Mouse (Mus musculus): Measurements from ENCODE around the gene Eps8l2. TPM values are rescaled to one million over a fixed set of nuclear protein-coding genes. Genes with fewer than 3 reads are reported as not detected.
A peak's percentile ranks its signal among the peaks of the same experiment; 100 is the strongest.

The Eps8l2 gene
- total and polyA plus RNA-seq, 3 experiments: 0.10 TPM; not detected in 2

GRCm38 (mm10) chr7:141371942-141372595, 33.4 kb downstream of the Eps8l2 start:
- H3K36me3 ChIP-seq (ENCODE audit: control insufficient read depth in 1 of 2, insufficient read depth in 2 of 2, low read length in 2 of 2): peaks cover 0 to 15% of the 10 kb centered on the region in 2 experiments; a peak in 2 of 4 replicates
- peaks cover 8 to 19% of the 10 kb centered on the region in 2 experiments for H3K4me1 ChIP-seq (ENCODE audit: control insufficient read depth in 1 of 2, insufficient read depth in 2 of 2, low read length in 2 of 2)
- 0 out of 2 replicates have a peak, but pooled peaks have one; percentile 30 for TF ChIP-seq RCOR1 (IDR thresholded peaks at IDR 0.05; ENCODE audit: low read depth, low read length)
- no peak for TF ChIP-seq TCF12 (IDR thresholded peaks at IDR 0.05; ENCODE audit: low read depth, low read length)
- TF ChIP-seq SIN3A (IDR thresholded peaks at IDR 0.05; ENCODE audit: low read length): peak; percentile 31; the same call in 1 of the 2 replicates
- H3K9ac ChIP-seq (ENCODE audit: control insufficient read depth, low read depth, low read length, poor library complexity, severe bottlenecking): no peak overlapping the region
- H3K27me3 ChIP-seq (ENCODE audit: control insufficient read depth in 1 of 2, insufficient read depth in 2 of 2, low read length in 2 of 2): no peaks in the 10 kb centered on the region
- no peak overlapping the region for H3K4me3 ChIP-seq (ENCODE audit: control insufficient read depth in 1 of 2, insufficient read depth in 1 of 2, low read depth in 2 of 2, low read length in 2 of 2)
- H3K9me3 ChIP-seq (replicated peaks; ENCODE audit: insufficient read depth, low read length): no peaks in the 10 kb centered on the region
- H3K27ac ChIP-seq (ENCODE audit: control insufficient read depth, low read depth, low read length): no peak overlapping the region
- DNase-seq (ENCODE audit: low read depth, low spot score): peak; percentile 65
- H3K79me2 ChIP-seq (ENCODE audit: control insufficient read depth, insufficient read depth, low read length, poor library complexity): no peaks in the 10 kb centered on the region

GRCm38 (mm10) chr7:141373611-141374010, 34.9 kb downstream of the Eps8l2 start:
- H3K36me3 ChIP-seq (ENCODE audit: control insufficient read depth in 1 of 2, insufficient read depth in 2 of 2, low read length in 2 of 2): peaks cover 0 to 15% of the 10 kb centered on the region in 2 experiments; a peak in 2 of 4 replicates
- H3K4me1 ChIP-seq (ENCODE audit: control insufficient read depth in 1 of 2, insufficient read depth in 2 of 2, low read length in 2 of 2): peaks cover 8 to 19% of the 10 kb centered on the region in 2 experiments
- no peaks in the 10 kb centered on the region for H3K9me3 ChIP-seq (replicated peaks; ENCODE audit: insufficient read depth, low read length)
- no peaks in the 10 kb centered on the region for H3K27me3 ChIP-seq (ENCODE audit: control insufficient read depth in 1 of 2, insufficient read depth in 2 of 2, low read length in 2 of 2)
- H3K4me3 ChIP-seq (ENCODE audit: control insufficient read depth in 1 of 2, insufficient read depth in 1 of 2, low read depth in 2 of 2, low read length in 2 of 2): no peak overlapping the region
- no peak for DNase-seq (ENCODE audit: low read depth, low spot score)
- no peak overlapping the region for H3K27ac ChIP-seq (ENCODE audit: control insufficient read depth, low read depth, low read length)
- TF ChIP-seq MAZ (IDR thresholded peaks at IDR 0.05; ENCODE audit: low read depth, low read length) (no peak), TCF12 (IDR thresholded peaks at IDR 0.05; ENCODE audit: low read depth, low read length) (no peak), MAX (IDR thresholded peaks at IDR 0.05; ENCODE audit: low read length) (no peak), EP300 (IDR thresholded peaks at IDR 0.05; ENCODE audit: low read depth in 1 of 2, low read length in 2 of 2) (no peak), JUND (IDR thresholded peaks at IDR 0.05; ENCODE audit: low read depth, low read length) (no peak), MAFK (IDR thresholded peaks at IDR 0.05; ENCODE audit: borderline replicate concordance, low read depth, low read length) (no peak), ZNF384 (IDR thresholded peaks at IDR 0.05; ENCODE audit: low read depth, low read length) (no peak), SMC3 (IDR thresholded peaks at IDR 0.05; ENCODE audit: low read depth, low read length) (no peak), TAL1 (IDR thresholded peaks at IDR 0.05; ENCODE audit: low read length) (no peak), NRF1 (IDR thresholded peaks at IDR 0.05; ENCODE audit: insufficient read depth, low read depth, low read length, poor library complexity, severe bottlenecking) (no peak), USF1 (IDR thresholded peaks at IDR 0.05; ENCODE audit: low read depth, low read length) (no peak)
- H3K9ac ChIP-seq (ENCODE audit: control insufficient read depth, low read depth, low read length, poor library complexity, severe bottlenecking): no peak overlapping the region
- H3K79me2 ChIP-seq (ENCODE audit: control insufficient read depth, insufficient read depth, low read length, poor library complexity): no peaks in the 10 kb centered on the region

- no peak overlapping the region for H3K9ac ChIP-seq (ENCODE audit: control insufficient read depth, low read depth, low read length, poor library complexity, severe bottlenecking)
- peaks cover 8 to 16% of the 10 kb centered on the region in 2 experiments for H3K4me1 ChIP-seq (ENCODE audit: control insufficient read depth in 1 of 2, insufficient read depth in 2 of 2, low read length in 2 of 2)
- no peaks in the 10 kb centered on the region for H3K9me3 ChIP-seq (replicated peaks; ENCODE audit: insufficient read depth, low read length)
- H3K79me2 ChIP-seq (ENCODE audit: control insufficient read depth, insufficient read depth, low read length, poor library complexity): no peaks in the 10 kb centered on the region
- peaks cover 0 to 21% of the 10 kb centered on the region in 2 experiments; a peak in 2 of 4 replicates for H3K36me3 ChIP-seq (ENCODE audit: control insufficient read depth in 1 of 2, insufficient read depth in 2 of 2, low read length in 2 of 2)
- no peaks in the 10 kb centered on the region for H3K27me3 ChIP-seq (ENCODE audit: control insufficient read depth in 1 of 2, insufficient read depth in 2 of 2, low read length in 2 of 2)
- no peak for DNase-seq (ENCODE audit: low read depth, low spot score)
- no peak overlapping the region for H3K27ac ChIP-seq (ENCODE audit: control insufficient read depth, low read depth, low read length)
- TF ChIP-seq TBP (IDR thresholded peaks at IDR 0.05; ENCODE audit: low read depth, low read length): no peak
- no peak for TF ChIP-seq BHLHE40 (IDR thresholded peaks at IDR 0.05; ENCODE audit: borderline replicate concordance, low read depth, low read length)
- TF ChIP-seq USF1 (IDR thresholded peaks at IDR 0.05; ENCODE audit: low read depth, low read length): no peak
- TF ChIP-seq MYC (IDR thresholded peaks at IDR 0.05; ENCODE audit: low read depth, low read length): no peak
- TF ChIP-seq ELF1 (IDR thresholded peaks at IDR 0.05; ENCODE audit: low read depth, low read length): no peak
- TF ChIP-seq TCF12 (IDR thresholded peaks at IDR 0.05; ENCODE audit: low read depth, low read length): no peak
- no peak for TF ChIP-seq JUND (IDR thresholded peaks at IDR 0.05; ENCODE audit: low read depth, low read length)
- TF ChIP-seq EP300 (IDR thresholded peaks at IDR 0.05; ENCODE audit: low read depth in 1 of 2, low read length in 2 of 2): no peak
- no peak for TF ChIP-seq MAX (IDR thresholded peaks at IDR 0.05; ENCODE audit: low read length)
- TF ChIP-seq E2F4 (IDR thresholded peaks at IDR 0.05; ENCODE audit: borderline replicate concordance, low read depth, low read length): no peak
- no peak overlapping the region for H3K4me3 ChIP-seq (ENCODE audit: control insufficient read depth in 1 of 2, insufficient read depth in 1 of 2, low read depth in 2 of 2, low read length in 2 of 2)
Observed at GRCm38 (mm10) chr7:141374399-141374798, 35.7 kb downstream of the Eps8l2 start.

All from MEL (cell line).